Mouse (Mus musculus) thymus, adult 2 months (tissue): Measurements from ENCODE around the gene Mettl23. TPM values are rescaled to one million over a fixed set of nuclear protein-coding genes. Genes with fewer than 3 reads are reported as not detected.
A peak's percentile ranks its signal among the peaks of the same experiment; 100 is the strongest.

Experiments
- DNase-seq: peaks from one replicate; pipeline ENCODE4 v3.0.0; 2021
- H3K27ac ChIP-seq: fragments of 200-500 bp; 2 replicates; pipeline ENCODE4 v1.5.1; 2012; ENCODE audit warnings: low read length, control low read depth; ENCODE audit not compliant: control insufficient read depth, insufficient read depth
- H3K27me3 ChIP-seq: fragments of 200-500 bp; 2 replicates; pipeline ENCODE4 v1.6.1; 2012; ENCODE audit warnings: mild to moderate bottlenecking, low read length, moderate library complexity, mixed read lengths; ENCODE audit not compliant: control insufficient read depth, insufficient read depth
- H3K36me3 ChIP-seq: fragments of 200-500 bp; 2 replicates; pipeline ENCODE4 v1.6.1; 2012; ENCODE audit warnings: mild to moderate bottlenecking, low read length, moderate library complexity; ENCODE audit not compliant: control insufficient read depth, insufficient read depth
- H3K4me1 ChIP-seq: fragments of 200-500 bp; replicated peaks from 2 replicates; pipeline ENCODE4 v1.6.1; 2012; ENCODE audit warnings: low read length; ENCODE audit not compliant: control insufficient read depth, insufficient read depth
- H3K4me3 ChIP-seq: fragments of 200-500 bp; 2 replicates; pipeline ENCODE4 v1.5.1; 2012; ENCODE audit warnings: mild to moderate bottlenecking, low read length, control low read depth, moderate library complexity; ENCODE audit not compliant: control insufficient read depth, insufficient read depth
- CTCF ChIP-seq: fragments of 200-500 bp; IDR thresholded peaks from 2 replicates; pipeline ENCODE4 v1.5.1; 2012; ENCODE audit warnings: mild to moderate bottlenecking, control low read depth, low read length, moderate library complexity, borderline replicate concordance; ENCODE audit not compliant: control insufficient read depth, poor library complexity, insufficient read depth; ENCODE audit errors: extremely low read depth
- POLR2A ChIP-seq: fragments of 200-500 bp; IDR thresholded peaks from 2 replicates; pipeline ENCODE4 v1.6.1; 2012; ENCODE audit warnings: mild to moderate bottlenecking, low read length, control low read depth, moderate library complexity; ENCODE audit not compliant: control insufficient read depth, poor library complexity, insufficient read depth; ENCODE audit errors: extremely low read depth
- WGBS: fragments of 180-500 bp; shearing (Covaris S2); methylation state at CpG from one replicate; pipeline ENCODE4 v1.1.7; 2018; 5-methylcytosine and 5-hydroxymethylcytosine counted together
- polyA plus RNA-seq: library from polyadenylated mRNA; depleted of rRNA; stranded (reverse); fragments of >200 nt; gene quantifications from 2 replicates; pipeline ENCODE4 v1.2.3, GENCODE M21; 2012

The Mettl23 gene
- polyA plus RNA-seq, 1 experiment, result 82.6 TPM

GRCm38 (mm10) chr11:116837441-116837840 lies 5.6 kb upstream of the Mettl23 start:
- Histone ChIP-seq H3K36me3 (peaks cover 54% of the 10 kb centered on the region), H3K27ac (no peak overlapping the region), H3K27me3 (no peaks in the 10 kb centered on the region), H3K4me3 (no peak overlapping the region), H3K4me1 (peaks cover 22% of the 10 kb centered on the region)
- TF ChIP-seq CTCF (no peak), POLR2A (no peak)
- DNase-seq, result no peak
- WGBS, result 97% methylated on average over 10 of the region's 10 CpGs

- TF ChIP-seq POLR2A (no peak), CTCF (no peak)
- peaks cover 54% of the 10 kb centered on the region for H3K36me3 ChIP-seq
- no peak for DNase-seq
- H3K27me3 ChIP-seq, result no peaks in the 10 kb centered on the region
- peaks cover 14% of the 10 kb centered on the region; the same call in 1 of the 2 replicates for H3K4me1 ChIP-seq
- H3K4me3 ChIP-seq, result no peak overlapping the region
- 97% methylated on average over 14 of the region's 14 CpGs for WGBS
- H3K27ac ChIP-seq, result no peak overlapping the region
These were observed 4.1 kb upstream of the Mettl23 start for GRCm38 (mm10) chr11:116838936-116839335.

GRCm38 (mm10) chr11:116839601-116840000 lies 3.5 kb upstream of the Mettl23 start:
- Histone ChIP-seq H3K4me1 (peaks cover 18% of the 10 kb centered on the region), H3K4me3 (no peak overlapping the region), H3K36me3 (peaks cover 54% of the 10 kb centered on the region), H3K27ac (no peak overlapping the region), H3K27me3 (no peaks in the 10 kb centered on the region)
- DNase-seq, result no peak
- no peak for TF ChIP-seq POLR2A
- WGBS, result 95% methylated on average over 7 of the region's 7 CpGs

- Histone ChIP-seq H3K27ac (no peak overlapping the region), H3K4me1 (peaks cover 18% of the 10 kb centered on the region), H3K27me3 (no peaks in the 10 kb centered on the region), H3K36me3 (peaks cover 50% of the 10 kb centered on the region), H3K4me3 (no peak overlapping the region)
- 92% methylated on average over 4 of the region's 4 CpGs for WGBS
- DNase-seq, result no peak
- no peak for TF ChIP-seq POLR2A
- TF ChIP-seq CTCF, result no peak
These were observed 2.3 kb upstream of the Mettl23 start for GRCm38 (mm10) chr11:116840748-116841147.

GRCm38 (mm10) chr11:116842531-116843260 lies 382 bp upstream of the Mettl23 start:
- Histone ChIP-seq H3K27me3 (no peaks in the 10 kb centered on the region), H3K27ac (peak overlapping the region; percentile 62), H3K4me3 (peak overlapping the region; percentile 54), H3K36me3 (peaks cover 32% of the 10 kb centered on the region), H3K4me1 (peaks cover 18% of the 10 kb centered on the region)
- peak; percentile 72 for DNase-seq
- TF ChIP-seq POLR2A, result no peak
- TF ChIP-seq CTCF, result no peak
- WGBS, result under 1% methylated on average over 72 of the region's 73 CpGs

GRCm38 (mm10) chr11:116846593-116847181 lies 3.6 kb downstream of the Mettl23 start:
- no peak for DNase-seq
- peaks cover 31% of the 10 kb centered on the region for H3K36me3 ChIP-seq
- WGBS, result 80% methylated on average over 4 of the region's 4 CpGs
- H3K4me3 ChIP-seq, result no peak overlapping the region
- no peak for TF ChIP-seq POLR2A
- no peak overlapping the region for H3K27ac ChIP-seq
- H3K4me1 ChIP-seq, result peaks cover 10% of the 10 kb centered on the region; the same call in 1 of the 2 replicates
- H3K27me3 ChIP-seq, result no peaks in the 10 kb centered on the region
